Mouse (Mus musculus): Measurements from ENCODE around the gene 4930432K21Rik. TPM values are rescaled to one million over a fixed set of nuclear protein-coding genes. Genes with fewer than 3 reads are reported as not detected.

4930432K21Rik gene
- polyA plus RNA-seq, 1 experiment from 2014 or later: 0.53 TPM

DNA sequence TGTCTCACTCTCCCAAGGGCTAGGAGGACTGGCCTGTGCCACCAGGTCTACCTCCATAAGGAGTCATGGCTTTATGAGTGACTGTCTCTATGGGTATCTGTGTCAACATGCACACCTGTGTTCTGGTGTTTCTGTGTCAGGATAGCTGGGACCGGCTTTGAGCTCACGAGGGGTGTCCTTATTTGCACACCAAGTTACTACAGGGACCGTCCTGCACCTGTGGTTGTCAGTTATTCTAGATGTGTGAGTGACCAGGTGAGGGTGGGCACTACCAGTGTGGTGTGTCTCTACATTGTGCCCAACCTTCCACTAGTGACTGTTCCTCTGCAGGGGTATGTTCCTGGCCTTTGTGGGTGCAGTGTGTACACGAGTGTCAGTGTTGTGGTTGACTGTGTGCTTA lies 35.0 kb downstream of the 4930432K21Rik start:
- Histone ChIP-seq H3K9ac (replicated peaks; ENCODE audit: low read length) (peak overlapping the region; percentile 99), H3K4me2 (ENCODE audit: low read depth, low read length) (peak overlapping the region; percentile 89), H3K9me3 (replicated peaks; ENCODE audit: control insufficient read depth, low read length) (no peaks in the 10 kb centered on the region), H3K36me3 (replicated peaks; ENCODE audit: control insufficient read depth, insufficient read depth, low read depth, low read length) (peaks cover 6% of the 10 kb centered on the region), H3K4me3 (ENCODE audit: low read depth, low read length) (peak overlapping the region; percentile 83), H3K27me3 (ENCODE audit: control insufficient read depth, insufficient read depth, low read length) (no peaks in the 10 kb centered on the region), H3K27ac (replicated peaks; ENCODE audit: low read depth, low read length) (peak overlapping the region; percentile 89; the same call in 1 of the 2 replicates), H3K4me1 (ENCODE audit: control insufficient read depth, insufficient read depth, low read length) (peaks cover 9% of the 10 kb centered on the region)
- DNase-seq (ENCODE audit: low spot score): no peak
- 56% methylated on average over 4 of the region's 4 CpGs for WGBS
- ATAC-seq (replicated peaks; ENCODE audit: insufficient number of reproducible peaks, low FRiP score, low TSS enrichment, low read depth): no peak

DNA sequence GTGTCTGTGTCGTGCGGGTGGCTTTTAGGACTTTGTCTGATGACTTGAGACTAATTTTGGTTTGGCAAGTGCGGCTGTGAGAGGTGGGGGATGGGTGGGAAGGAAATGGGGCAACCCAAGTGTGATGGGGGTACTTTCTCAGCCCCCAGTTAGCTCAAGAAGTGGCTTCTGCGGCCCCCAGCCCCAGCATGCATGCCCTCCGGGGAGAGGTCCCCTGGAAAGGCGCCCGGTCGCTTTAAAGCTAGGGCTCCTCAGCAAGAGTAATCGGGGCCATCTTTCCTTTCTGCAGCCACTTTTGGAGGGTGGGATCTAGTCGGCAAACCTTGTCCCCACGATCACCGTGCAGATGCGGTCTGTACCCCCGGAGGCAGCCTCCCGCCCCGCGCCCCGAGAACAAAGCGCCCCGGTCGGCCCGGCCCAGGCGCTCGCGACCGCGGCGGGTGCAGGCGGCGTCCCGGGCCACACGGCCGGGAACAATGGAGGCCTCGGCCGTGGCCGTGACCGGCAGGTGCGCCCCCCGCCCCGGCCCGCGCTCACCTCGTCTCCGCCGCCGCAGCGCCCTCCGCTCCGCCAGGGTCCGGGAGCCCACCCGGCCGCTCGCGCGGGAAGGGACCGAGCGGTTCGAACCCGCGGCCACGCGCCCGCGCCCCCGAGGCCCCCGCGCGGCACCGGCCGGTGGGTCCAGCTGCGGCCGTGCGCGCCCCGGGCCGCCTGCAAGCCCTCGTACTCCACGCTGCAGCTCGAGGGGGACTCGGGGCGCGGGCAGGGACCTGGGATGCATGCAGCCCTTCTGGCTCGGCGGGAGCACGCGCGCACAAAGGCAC lies 35.6 kb downstream of the 4930432K21Rik start:
- Histone ChIP-seq H3K9me3 (replicated peaks; ENCODE audit: control insufficient read depth, low read length) (no peaks in the 10 kb centered on the region), H3K27me3 (ENCODE audit: control insufficient read depth, insufficient read depth, low read length) (no peaks in the 10 kb centered on the region), H3K4me1 (ENCODE audit: control insufficient read depth, insufficient read depth, low read length) (peaks cover 9% of the 10 kb centered on the region), H3K9ac (replicated peaks; ENCODE audit: low read length) (peak overlapping the region; percentile 99), H3K36me3 (replicated peaks; ENCODE audit: control insufficient read depth, insufficient read depth, low read depth, low read length) (peaks cover 4% of the 10 kb centered on the region), H3K4me3 (ENCODE audit: low read depth, low read length) (peak overlapping the region; percentile 83), H3K27ac (replicated peaks; ENCODE audit: low read depth, low read length) (peak overlapping the region; percentile 89), H3K4me2 (ENCODE audit: low read depth, low read length) (peak overlapping the region; percentile 89)
- 0 out of 2 replicates have a peak, but pooled peaks have one; percentile 10 for ATAC-seq (replicated peaks; ENCODE audit: insufficient number of reproducible peaks, low FRiP score, low TSS enrichment, low read depth)
- DNase-seq (ENCODE audit: low spot score): peak; percentile 72
- WGBS: under 1% methylated on average over 83 of the region's 87 CpGs

DNA sequence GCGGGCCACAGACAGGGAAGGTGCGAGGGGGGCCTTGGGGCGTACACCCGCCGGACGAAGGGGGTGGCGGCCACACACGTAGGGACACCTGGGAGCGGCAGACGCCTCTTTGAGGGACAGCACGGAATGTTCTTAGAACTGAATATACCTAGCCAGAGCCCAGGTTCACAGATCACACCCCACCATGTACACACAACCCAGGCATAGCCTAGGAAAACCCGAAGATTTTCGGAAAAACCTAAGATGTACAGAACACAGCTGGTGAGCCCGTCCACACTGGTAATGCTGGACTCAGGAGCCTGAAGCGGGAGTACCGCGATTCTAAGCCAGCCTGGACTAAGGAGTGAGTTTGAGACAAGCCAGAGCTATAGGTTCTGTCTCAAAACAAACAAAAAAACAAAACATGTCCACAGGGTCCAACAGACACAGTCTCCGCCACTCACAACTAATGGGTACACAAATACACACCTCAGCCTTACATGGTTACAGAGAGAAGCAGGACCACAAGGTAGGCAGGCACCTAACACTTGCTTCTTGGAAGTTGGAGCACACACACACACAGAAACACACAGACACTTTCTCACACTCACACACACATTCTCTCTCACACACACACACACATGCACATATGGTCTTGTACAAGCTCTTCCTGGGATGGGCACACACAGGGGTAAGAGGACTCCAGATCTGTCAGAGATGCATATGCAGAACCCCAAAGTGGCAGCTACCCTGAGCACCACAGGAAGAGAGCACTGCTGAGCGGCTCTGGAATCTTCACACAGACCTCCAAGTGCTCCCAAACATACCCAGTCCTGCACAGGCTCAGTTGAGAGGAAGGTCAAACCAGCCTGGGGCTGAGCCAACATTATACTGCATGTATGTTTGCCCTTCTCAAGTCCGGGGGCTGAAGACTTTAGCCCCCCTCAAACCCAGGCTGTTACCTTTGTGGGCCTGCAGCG lies 36.5 kb downstream of the 4930432K21Rik start:
- Histone ChIP-seq H3K9me3 (replicated peaks; ENCODE audit: control insufficient read depth, low read length) (no peaks in the 10 kb centered on the region), H3K4me2 (ENCODE audit: low read depth, low read length) (peak overlapping the region; percentile 89), H3K4me1 (ENCODE audit: control insufficient read depth, insufficient read depth, low read length) (peaks cover 9% of the 10 kb centered on the region), H3K36me3 (replicated peaks; ENCODE audit: control insufficient read depth, insufficient read depth, low read depth, low read length) (no peaks in the 10 kb centered on the region; the same call in 1 of the 2 replicates), H3K9ac (replicated peaks; ENCODE audit: low read length) (peak overlapping the region; percentile 99), H3K27ac (replicated peaks; ENCODE audit: low read depth, low read length) (peak overlapping the region; percentile 89), H3K4me3 (ENCODE audit: low read depth, low read length) (peak overlapping the region; percentile 83), H3K27me3 (ENCODE audit: control insufficient read depth, insufficient read depth, low read length) (no peaks in the 10 kb centered on the region)
- DNase-seq (ENCODE audit: low spot score) (no peak), ATAC-seq (replicated peaks; ENCODE audit: insufficient number of reproducible peaks, low FRiP score, low TSS enrichment, low read depth) (no peak)
- WGBS: 16% methylated on average over 21 of the region's 21 CpGs

DNA sequence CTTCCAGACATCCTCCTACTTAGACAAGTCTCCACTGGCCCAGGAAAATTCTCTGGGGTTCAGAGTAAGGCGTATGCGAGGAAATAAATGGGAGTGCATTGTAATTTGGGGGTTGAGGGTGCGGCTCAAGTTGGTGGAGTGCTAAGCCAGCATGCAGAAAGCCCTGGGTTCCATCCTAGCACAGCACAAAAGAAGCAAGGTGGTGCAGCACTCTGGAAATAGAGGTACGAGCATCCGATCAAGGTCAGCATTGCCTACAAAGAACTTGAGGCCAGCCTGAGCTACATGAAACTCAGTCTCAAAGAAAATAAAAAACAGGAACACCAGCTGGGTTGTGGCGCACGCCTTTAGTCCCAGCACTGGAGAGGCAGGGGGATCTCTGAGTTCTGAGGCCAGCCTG lies 37.3 kb downstream of the 4930432K21Rik start, which contains the start of gene Nanos3:
TSS of gene Nanos3 (minus strand) at position 101 of the 400 bp plus-strand sequence.
- no peak for DNase-seq (ENCODE audit: low spot score)
- Histone ChIP-seq H3K27ac (replicated peaks; ENCODE audit: low read depth, low read length) (no peak within 1 kb of the TSS; the same call in 1 of the 2 replicates), H3K4me3 (ENCODE audit: low read depth, low read length) (peak within 1 kb of the TSS; percentile 83), H3K36me3 (replicated peaks; ENCODE audit: control insufficient read depth, insufficient read depth, low read depth, low read length) (no peaks in the 10 kb centered on the region; the same call in 1 of the 2 replicates), H3K9me3 (replicated peaks; ENCODE audit: control insufficient read depth, low read length) (no peaks in the 10 kb centered on the region), H3K27me3 (ENCODE audit: control insufficient read depth, insufficient read depth, low read length) (no peaks in the 10 kb centered on the region), H3K9ac (replicated peaks; ENCODE audit: low read length) (peak within 1 kb of the TSS; percentile 99), H3K4me2 (ENCODE audit: low read depth, low read length) (peak within 1 kb of the TSS; percentile 89), H3K4me1 (ENCODE audit: control insufficient read depth, insufficient read depth, low read length) (peaks cover 9% of the 10 kb centered on the region)
- ATAC-seq (replicated peaks; ENCODE audit: insufficient number of reproducible peaks, low FRiP score, low TSS enrichment, low read depth): no peak
- 88% methylated on average over 7 of the region's 7 CpGs for WGBS

DNA sequence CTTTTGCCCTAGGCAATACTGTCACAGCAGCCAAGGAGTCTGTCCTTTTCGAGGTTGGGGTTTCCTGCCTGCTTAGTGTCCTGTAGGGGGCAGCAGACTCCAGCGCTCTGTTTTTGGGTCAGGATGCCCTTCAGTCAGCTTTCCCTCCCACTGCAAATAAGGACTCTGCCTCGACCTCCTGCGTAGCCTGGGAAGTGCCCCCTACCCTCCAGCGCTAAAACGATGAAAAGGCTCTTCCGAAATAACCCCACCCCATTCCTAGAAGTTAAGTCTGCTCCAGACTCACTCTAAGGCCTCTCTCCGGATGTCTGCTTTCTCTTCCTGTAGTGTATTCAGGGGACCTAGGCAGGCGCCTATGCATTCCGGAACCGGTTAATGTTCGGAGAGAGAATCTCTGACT lies 38.7 kb downstream of the 4930432K21Rik start:
- Histone ChIP-seq H3K9ac (replicated peaks; ENCODE audit: low read length) (peak overlapping the region; percentile 53), H3K9me3 (replicated peaks; ENCODE audit: control insufficient read depth, low read length) (no peaks in the 10 kb centered on the region), H3K27ac (replicated peaks; ENCODE audit: low read depth, low read length) (no peak overlapping the region), H3K4me1 (ENCODE audit: control insufficient read depth, insufficient read depth, low read length) (peaks cover 3% of the 10 kb centered on the region; the same call in 1 of the 2 replicates), H3K4me3 (ENCODE audit: low read depth, low read length) (peak overlapping the region; percentile 29), H3K27me3 (ENCODE audit: control insufficient read depth, insufficient read depth, low read length) (no peaks in the 10 kb centered on the region), H3K36me3 (replicated peaks; ENCODE audit: control insufficient read depth, insufficient read depth, low read depth, low read length) (no peaks in the 10 kb centered on the region; the same call in 1 of the 2 replicates), H3K4me2 (ENCODE audit: low read depth, low read length) (peak overlapping the region; percentile 81)
- 0% methylated on average over 12 of the region's 12 CpGs for WGBS
- ATAC-seq (replicated peaks; ENCODE audit: insufficient number of reproducible peaks, low FRiP score, low TSS enrichment, low read depth) (peak; percentile 15; the same call in 1 of the 2 replicates), DNase-seq (ENCODE audit: low spot score) (peak; percentile 91)

DNA sequence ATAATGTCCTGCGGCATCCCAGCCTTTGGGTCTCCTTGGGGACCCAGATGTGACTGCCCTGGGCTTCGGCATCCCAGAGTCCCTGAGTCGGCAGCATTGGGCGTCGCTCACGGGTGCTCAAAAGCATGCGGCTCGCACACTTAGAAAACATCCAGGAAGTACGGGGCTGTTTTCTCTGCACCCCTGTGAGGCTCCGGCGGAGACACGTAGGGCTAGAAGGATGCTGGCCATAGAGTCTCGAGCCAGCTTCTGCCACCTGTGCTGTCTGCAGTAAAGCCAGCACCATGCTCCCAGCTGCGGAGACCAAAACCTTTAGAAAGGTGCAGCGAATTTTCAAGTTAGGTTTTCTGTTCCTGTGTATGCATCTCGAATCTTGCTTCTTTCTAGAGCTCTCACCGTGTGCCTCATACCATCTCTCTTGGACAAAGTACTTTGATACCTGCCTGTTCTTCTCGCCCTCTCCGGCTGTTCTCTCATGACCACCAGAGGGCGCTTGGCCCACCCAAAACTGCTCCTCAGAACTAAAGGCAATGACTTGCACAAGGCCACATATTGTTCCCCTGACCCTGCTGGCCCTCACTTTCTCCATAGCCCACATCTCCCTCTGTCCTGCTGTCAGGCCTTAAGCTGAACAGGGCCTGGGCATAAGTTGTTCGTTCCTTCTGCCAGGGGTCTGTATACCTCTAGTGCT lies 39.4 kb downstream of the 4930432K21Rik start:
- peak overlapping the region; percentile 53 for H3K9ac ChIP-seq (replicated peaks; ENCODE audit: low read length)
- 3% methylated on average over 21 of the region's 21 CpGs for WGBS
- H3K27ac ChIP-seq (replicated peaks; ENCODE audit: low read depth, low read length): 0 out of 2 replicates have a peak overlapping the region, but pooled peaks have one; percentile 47
- peaks cover 9% of the 10 kb centered on the region for H3K4me1 ChIP-seq (ENCODE audit: control insufficient read depth, insufficient read depth, low read length)
- H3K4me3 ChIP-seq (ENCODE audit: low read depth, low read length): peak overlapping the region; percentile 29
- H3K9me3 ChIP-seq (replicated peaks; ENCODE audit: control insufficient read depth, low read length): no peaks in the 10 kb centered on the region
- ATAC-seq (replicated peaks; ENCODE audit: insufficient number of reproducible peaks, low FRiP score, low TSS enrichment, low read depth) (no peak), DNase-seq (ENCODE audit: low spot score) (peak; percentile 78)
- no peaks in the 10 kb centered on the region for H3K27me3 ChIP-seq (ENCODE audit: control insufficient read depth, insufficient read depth, low read length)
- no peaks in the 10 kb centered on the region for H3K36me3 ChIP-seq (replicated peaks; ENCODE audit: control insufficient read depth, insufficient read depth, low read depth, low read length)
- peak overlapping the region; percentile 81 for H3K4me2 ChIP-seq (ENCODE audit: low read depth, low read length)

DNA sequence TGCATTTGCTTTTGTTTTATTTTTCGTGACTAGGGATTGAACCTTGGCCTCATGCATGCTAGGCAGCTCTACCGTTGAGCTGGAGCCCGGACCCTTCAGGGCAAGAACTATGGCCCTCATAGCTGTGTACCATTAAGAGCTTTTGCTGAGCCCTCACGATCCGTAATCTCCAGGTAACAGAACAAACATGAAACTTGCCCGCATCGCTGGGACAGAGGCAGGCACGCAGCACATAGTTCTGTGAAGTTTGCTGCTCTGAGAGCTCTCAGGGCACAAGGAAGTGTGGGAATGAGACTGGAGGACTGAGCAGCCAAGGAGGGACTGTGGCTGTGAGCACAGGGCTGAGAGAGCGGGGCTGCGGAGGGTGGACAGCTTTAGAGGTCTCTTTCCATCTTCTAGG lies 40.8 kb downstream of the 4930432K21Rik start:
- Histone ChIP-seq H3K27me3 (ENCODE audit: control insufficient read depth, insufficient read depth, low read length) (no peaks in the 10 kb centered on the region), H3K4me3 (ENCODE audit: low read depth, low read length) (no peak overlapping the region), H3K9me3 (replicated peaks; ENCODE audit: control insufficient read depth, low read length) (no peaks in the 10 kb centered on the region), H3K9ac (replicated peaks; ENCODE audit: low read length) (no peak overlapping the region), H3K4me1 (ENCODE audit: control insufficient read depth, insufficient read depth, low read length) (peaks cover 5% of the 10 kb centered on the region), H3K36me3 (replicated peaks; ENCODE audit: control insufficient read depth, insufficient read depth, low read depth, low read length) (no peaks in the 10 kb centered on the region), H3K4me2 (ENCODE audit: low read depth, low read length) (no peak overlapping the region), H3K27ac (replicated peaks; ENCODE audit: low read depth, low read length) (no peak overlapping the region)
- 81% methylated on average over 10 of the region's 10 CpGs for WGBS
- no peak for DNase-seq (ENCODE audit: low spot score)
- ATAC-seq (replicated peaks; ENCODE audit: insufficient number of reproducible peaks, low FRiP score, low TSS enrichment, low read depth): no peak

Measured in embryonic facial prominence, embryonic 11.5 days (tissue).